Mouse (Mus musculus) heart, postnatal 0 days (tissue): ENCODE data around the gene Klk11.

Experiments
- CTCF ChIP-seq: IDR thresholded peaks from 2 replicates; pipeline ENCODE4 v1.5.1; 2016; ENCODE audit warnings: antibody characterized with exemption, control low read depth, low read depth
- EP300 ChIP-seq: IDR thresholded peaks from 2 replicates; pipeline ENCODE4 v1.6.1; 2016; ENCODE audit warnings: antibody characterized with exemption, low read depth

- TF ChIP-seq EP300 (no peak), CTCF (no peak)
Measured at GRCm38 (mm10) chr7:43777423-43777822, 3.0 kb downstream of the Klk11 start.
